Mouse (Mus musculus) heart, embryonic 11.5 days (tissue): ENCODE data around the gene Tmem51. TPM values are rescaled to one million over a fixed set of nuclear protein-coding genes. Genes with fewer than 3 reads are reported as not detected.
A peak's percentile ranks its signal among the peaks of the same experiment; 100 is the strongest.
"Not testable (repeated sequence)": the region's sequence is repeated elsewhere in the genome, so short reads cannot be mapped to it uniquely, and the experiment has no call there.

ENCODE experiments used
- ATAC-seq: fragments of 200-750 bp; cut with Nextera tagmentation; replicated peaks from 2 replicates; pipeline ENCODE4 v1.8.0; 2017; ENCODE audit warnings: moderate library complexity; ENCODE audit not compliant: insufficient number of reproducible peaks, low FRiP score, low TSS enrichment
- H3K27ac ChIP-seq: fragments of 300-500 bp; sonication (generic); 2 replicates; pipeline ENCODE4 v1.5.1; 2014; ENCODE audit warnings: mild to moderate bottlenecking, low read depth, low read length
- H3K27me3 ChIP-seq: fragments of 300-500 bp; sonication (generic); 2 replicates; pipeline ENCODE4 v1.6.1; 2014; ENCODE audit warnings: mild to moderate bottlenecking, low read length, mixed read lengths; ENCODE audit not compliant: control insufficient read depth, insufficient read depth
- H3K36me3 ChIP-seq: fragments of 300-500 bp; sonication (generic); 2 replicates; pipeline ENCODE4 v1.6.1; 2014; ENCODE audit warnings: mild to moderate bottlenecking, low read length, moderate library complexity, mixed read lengths; ENCODE audit not compliant: control insufficient read depth, insufficient read depth
- H3K4me1 ChIP-seq: fragments of 300-500 bp; sonication (generic); 2 replicates; pipeline ENCODE4 v1.6.1; 2014; ENCODE audit warnings: low read length; ENCODE audit not compliant: control insufficient read depth, insufficient read depth
- H3K4me2 ChIP-seq: fragments of 300-500 bp; sonication (generic); 2 replicates; pipeline ENCODE4 v1.6.1; 2014; ENCODE audit warnings: mild to moderate bottlenecking, moderate library complexity
- H3K4me3 ChIP-seq: fragments of 300-500 bp; sonication (generic); 2 replicates; pipeline ENCODE4 v1.5.1; 2014; ENCODE audit warnings: low read depth, low read length
- H3K9ac ChIP-seq: fragments of 300-500 bp; sonication (generic); 2 replicates; pipeline ENCODE4 v1.6.1; 2014; ENCODE audit warnings: mild to moderate bottlenecking, low read depth, low read length, moderate library complexity
- H3K9me3 ChIP-seq: fragments of 300-500 bp; sonication (generic); replicated peaks from 2 replicates; pipeline ENCODE4 v1.6.1; 2016; ENCODE audit warnings: low read length; ENCODE audit not compliant: control insufficient read depth
- WGBS: fragments of 180-500 bp; shearing (Covaris S2); extraction: QIAGEN DNeasy Blood & Tissue Kit; methylation state at CpG from one replicate; pipeline ENCODE4 v1.1.7; 2014; ENCODE audit not compliant: insufficient replicate concordance; 5-methylcytosine and 5-hydroxymethylcytosine counted together
- polyA plus RNA-seq: library from polyadenylated mRNA; unstranded; fragments of >200 nt; fragmentation: Nextera tagmentation; extraction: Ambion mirVana; gene quantifications from 2 replicates; pipeline ENCODE4 v1.2.1, GENCODE M21; 2014

The Tmem51 gene
- polyA plus RNA-seq, 1 experiment from 2014 or later, result 21.9 TPM

- H3K4me3 ChIP-seq, result no peak overlapping the region
- H3K27me3 ChIP-seq, result no peaks in the 10 kb centered on the region
- H3K4me1 ChIP-seq, result peaks cover 52% of the 10 kb centered on the region
- ATAC-seq, result peak; percentile 36
- H3K9ac ChIP-seq, result peak overlapping the region; percentile 2; the same call in 1 of the 2 replicates
- no peaks in the 10 kb centered on the region for H3K9me3 ChIP-seq
- H3K36me3 ChIP-seq, result no peaks in the 10 kb centered on the region
- peak overlapping the region; percentile 54 for H3K27ac ChIP-seq
- H3K4me2 ChIP-seq, result peak overlapping the region; percentile 23; the same call in 1 of the 2 replicates
- WGBS, result 63% methylated on average over 22 of the region's 22 CpGs
Observed at GRCm38 (mm10) chr4:142057529-142058216, 26.4 kb downstream of the Tmem51 start.

DNA sequence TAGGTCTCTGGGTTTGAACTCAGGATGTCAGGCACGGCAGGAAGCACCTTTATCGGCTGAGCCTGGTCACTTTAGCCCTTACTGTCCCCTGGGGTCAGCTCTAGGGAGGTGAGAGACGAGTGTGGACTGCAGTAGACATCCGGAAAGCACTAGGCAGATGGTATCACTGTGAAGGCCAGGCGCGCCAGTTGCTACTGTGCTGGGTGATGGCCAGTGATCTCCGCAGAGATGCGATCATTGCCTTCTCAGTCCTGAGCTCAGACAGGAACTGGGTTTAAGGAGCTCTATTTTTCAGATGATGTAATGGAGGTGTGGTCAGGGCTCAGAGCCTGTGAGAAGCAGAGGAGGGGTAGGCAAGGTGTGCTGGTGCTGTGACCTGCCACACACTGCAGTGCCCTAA is 28.5 kb downstream of the Tmem51 start:
- Histone ChIP-seq H3K4me3 (no peak overlapping the region), H3K4me2 (no peak overlapping the region), H3K9ac (no peak overlapping the region), H3K4me1 (peaks cover 45% of the 10 kb centered on the region), H3K36me3 (no peaks in the 10 kb centered on the region), H3K27ac (no peak overlapping the region), H3K9me3 (no peaks in the 10 kb centered on the region), H3K27me3 (no peaks in the 10 kb centered on the region)
- ATAC-seq, result no peak
- WGBS, result 67% methylated on average over 8 of the region's 8 CpGs

DNA sequence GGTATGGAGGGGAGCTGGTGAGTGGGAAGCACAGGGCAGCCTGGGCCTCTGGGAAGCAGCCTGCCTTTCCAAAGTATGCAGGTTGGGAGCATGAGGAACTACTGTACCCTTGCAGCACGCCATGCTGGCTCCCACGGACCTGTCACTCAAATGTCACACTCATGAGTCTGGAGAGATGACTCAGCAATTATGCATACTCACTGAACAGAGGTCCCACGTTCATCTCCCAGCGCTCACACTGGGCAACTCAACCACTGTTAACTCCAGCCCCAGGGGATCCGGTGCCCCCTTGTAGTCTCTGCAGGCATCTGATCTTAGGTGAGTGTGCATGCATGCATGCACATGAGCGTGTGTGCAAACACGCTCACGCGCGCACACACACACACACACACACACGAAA is 29.5 kb downstream of the Tmem51 start:
- Histone ChIP-seq H3K27me3 (no peaks in the 10 kb centered on the region), H3K4me1 (peaks cover 43% of the 10 kb centered on the region), H3K4me3 (no peak overlapping the region), H3K36me3 (no peaks in the 10 kb centered on the region), H3K4me2 (no peak overlapping the region), H3K9me3 (no peaks in the 10 kb centered on the region), H3K9ac (no peak overlapping the region), H3K27ac (no peak overlapping the region)
- 0 out of 2 replicates have a peak, but pooled peaks have one; percentile 8 for ATAC-seq
- 80% methylated on average over 11 of the region's 11 CpGs for WGBS

GRCm38 (mm10) chr4:142053661-142054448 is 30.2 kb downstream of the Tmem51 start:
- Histone ChIP-seq H3K9me3 (no peaks in the 10 kb centered on the region), H3K27ac (peak overlapping the region; percentile 42; the same call in 1 of the 2 replicates), H3K27me3 (no peaks in the 10 kb centered on the region), H3K4me2 (no peak overlapping the region), H3K36me3 (no peaks in the 10 kb centered on the region), H3K4me1 (peaks cover 38% of the 10 kb centered on the region), H3K9ac (no peak overlapping the region), H3K4me3 (no peak overlapping the region)
- no peak for ATAC-seq
- WGBS, result 37% methylated on average over 9 of the region's 9 CpGs

DNA sequence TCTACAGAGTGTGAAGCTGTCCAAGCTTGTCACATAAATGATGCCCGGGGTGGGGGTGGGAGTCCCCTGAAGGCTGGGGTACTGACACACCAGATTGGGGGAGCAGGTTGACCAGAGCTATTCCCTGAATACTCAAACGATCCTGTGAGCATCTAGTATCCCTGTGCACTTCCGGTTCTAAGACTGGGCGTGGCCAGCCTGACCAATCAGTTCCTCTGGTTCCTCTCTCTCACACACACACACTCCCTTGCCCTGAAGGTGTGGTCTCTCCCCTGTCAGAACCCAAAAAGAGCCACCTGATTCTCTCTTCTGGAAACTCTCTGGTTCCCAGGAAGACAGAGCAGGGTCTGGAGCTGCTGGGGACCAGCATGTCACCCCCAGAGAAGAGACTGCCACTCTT is 30.8 kb downstream of the Tmem51 start:
- Histone ChIP-seq H3K4me1 (peaks cover 40% of the 10 kb centered on the region), H3K9ac (no peak overlapping the region), H3K36me3 (no peaks in the 10 kb centered on the region), H3K4me2 (no peak overlapping the region), H3K9me3 (no peaks in the 10 kb centered on the region), H3K4me3 (no peak overlapping the region), H3K27me3 (no peaks in the 10 kb centered on the region), H3K27ac (no peak overlapping the region; the same call in 1 of the 2 replicates)
- ATAC-seq, result no peak
- 47% methylated on average over 4 of the region's 4 CpGs for WGBS

GRCm38 (mm10) chr4:142052391-142053132 is 31.5 kb downstream of the Tmem51 start:
- peak overlapping the region; percentile 3; the same call in 1 of the 2 replicates for H3K4me2 ChIP-seq
- no peaks in the 10 kb centered on the region for H3K36me3 ChIP-seq
- H3K27ac ChIP-seq, result no peak overlapping the region
- H3K27me3 ChIP-seq, result no peaks in the 10 kb centered on the region
- WGBS, result 36% methylated on average over 22 of the region's 22 CpGs
- H3K9me3 ChIP-seq, result no peaks in the 10 kb centered on the region
- H3K4me1 ChIP-seq, result peaks cover 37% of the 10 kb centered on the region
- no peak overlapping the region for H3K9ac ChIP-seq
- no peak overlapping the region for H3K4me3 ChIP-seq
- no peak; the same call in 1 of the 2 replicates for ATAC-seq

DNA sequence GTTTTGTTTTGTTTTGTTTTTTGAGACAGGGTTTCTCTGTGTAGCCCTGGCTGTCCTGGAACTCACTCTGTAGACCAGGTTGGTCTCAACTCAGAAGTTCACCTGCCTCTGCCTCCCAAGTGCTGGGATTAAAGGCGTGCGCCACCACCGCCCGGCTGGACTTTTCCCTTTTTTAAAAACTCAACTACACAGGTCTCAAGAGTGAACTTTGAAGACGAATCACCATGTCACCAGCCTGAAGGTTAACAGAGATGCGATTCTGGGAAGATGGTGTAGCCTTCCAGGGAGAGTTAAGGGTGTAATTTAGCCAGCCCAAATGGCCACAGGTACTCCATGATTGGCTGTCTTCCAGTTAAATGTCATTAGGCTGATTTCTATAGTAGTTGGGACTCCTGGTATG is 32.2 kb downstream of the Tmem51 start:
- not testable (repeated sequence) for ATAC-seq, H3K36me3 ChIP-seq, H3K9me3 ChIP-seq, H3K4me2 ChIP-seq, H3K27ac ChIP-seq, H3K4me3 ChIP-seq, H3K27me3 ChIP-seq, H3K9ac ChIP-seq
- H3K4me1 ChIP-seq, result peaks cover 32% of the 10 kb centered on the region
- WGBS, result 85% methylated on average over 6 of the region's 6 CpGs

- no peak for ATAC-seq
- Histone ChIP-seq H3K4me2 (no peak overlapping the region), H3K4me3 (no peak overlapping the region), H3K9ac (no peak overlapping the region), H3K4me1 (peaks cover 32% of the 10 kb centered on the region), H3K27me3 (no peaks in the 10 kb centered on the region), H3K36me3 (no peaks in the 10 kb centered on the region), H3K27ac (no peak overlapping the region), H3K9me3 (no peaks in the 10 kb centered on the region)
- 94% methylated on average over 5 of the region's 5 CpGs for WGBS
Observed at GRCm38 (mm10) chr4:142049963-142050362, 34.1 kb downstream of the Tmem51 start.
